Mouse (Mus musculus): ENCODE results near the gene Ly6c2. TPM values are rescaled to one million over a fixed set of nuclear protein-coding genes. Genes with fewer than 3 reads are reported as not detected.
"Not testable (repeated sequence)": the region's sequence is repeated elsewhere in the genome, so short reads cannot be mapped to it uniquely, and the experiment has no call there.

The Ly6c2 gene
- polyA plus RNA-seq, 1 experiment: 254 TPM

DNA sequence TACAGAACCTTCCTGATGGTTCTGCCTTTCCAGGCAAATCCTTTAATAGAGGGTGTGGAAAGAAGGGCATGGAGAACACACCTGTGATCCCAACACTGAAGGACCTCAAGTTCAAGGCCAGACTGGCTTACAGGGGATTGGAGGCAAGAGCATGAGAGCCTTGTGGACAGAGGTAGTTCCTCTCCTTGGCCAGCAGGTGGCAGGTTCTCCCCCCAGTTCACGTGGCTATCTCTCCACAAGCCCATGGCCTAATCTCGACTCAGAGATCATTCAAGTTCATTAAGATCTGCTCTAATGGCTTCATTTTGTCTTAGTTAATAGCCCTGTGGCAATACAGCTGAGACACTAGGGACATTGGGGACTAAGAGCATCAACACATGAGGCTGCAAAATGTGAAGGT lies 8.3 kb upstream of the Ly6c2 start:
- H3K4me3 ChIP-seq (ENCODE audit: extremely low read depth, insufficient read depth, insufficient read length): no peak overlapping the region
- no peaks in the 10 kb centered on the region for H3K36me3 ChIP-seq (ENCODE audit: control insufficient read depth, insufficient read depth, low read length)
- WGBS: 5% methylated on average over 2 of the region's 2 CpGs
- H3K27ac ChIP-seq (ENCODE audit: insufficient read depth, low read length): no peak overlapping the region
- DNase-seq (ENCODE audit: low read depth in 1 of 2, low spot score in 2 of 2): peak in 1 of 2 experiments; percentile 51
- H3K4me1 ChIP-seq (ENCODE audit: control insufficient read depth, insufficient read depth, insufficient read length): peaks cover 15% of the 10 kb centered on the region; the same call in 1 of the 2 replicates
- H3K27me3 ChIP-seq (ENCODE audit: control insufficient read depth, insufficient read depth, low read length): no peaks in the 10 kb centered on the region
- TF ChIP-seq CTCF (IDR thresholded peaks at IDR 0.05; ENCODE audit: extremely low read depth, insufficient read depth, insufficient read length, insufficient replicate concordance) (peak; percentile 73; the same call in 1 of the 2 replicates), POLR2A (IDR thresholded peaks at IDR 0.05; ENCODE audit: low read depth, low read length) (no peak)

DNA sequence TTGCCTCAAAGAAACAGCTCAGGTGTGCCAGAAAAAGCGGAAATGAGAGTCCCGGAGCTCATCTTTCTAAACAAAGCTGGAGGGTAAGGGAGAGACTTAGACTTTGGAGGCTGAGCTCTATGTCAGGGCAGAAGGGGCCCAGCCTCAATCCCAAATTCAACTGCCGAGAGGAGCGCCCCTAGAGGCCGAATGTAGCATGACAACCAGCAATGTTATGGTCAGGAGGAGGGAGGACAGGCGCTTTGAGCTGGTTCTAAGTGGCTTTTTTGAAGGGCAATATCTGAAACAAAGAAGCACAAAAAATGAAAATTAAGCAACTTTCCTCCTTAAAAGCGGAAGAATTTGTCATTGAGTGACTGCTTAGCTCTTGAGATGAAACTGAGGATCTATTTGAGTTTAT lies 7.0 kb upstream of the Ly6c2 start:
- peak; percentile 56; the same call in 1 of the 2 replicates for TF ChIP-seq CTCF (IDR thresholded peaks at IDR 0.05; ENCODE audit: extremely low read depth, insufficient read depth, insufficient read length, insufficient replicate concordance)
- 40% methylated on average over 6 of the region's 7 CpGs for WGBS
- peak in 1 of 2 experiments; percentile 61 for DNase-seq (ENCODE audit: low read depth in 1 of 2, low spot score in 2 of 2)

DNA sequence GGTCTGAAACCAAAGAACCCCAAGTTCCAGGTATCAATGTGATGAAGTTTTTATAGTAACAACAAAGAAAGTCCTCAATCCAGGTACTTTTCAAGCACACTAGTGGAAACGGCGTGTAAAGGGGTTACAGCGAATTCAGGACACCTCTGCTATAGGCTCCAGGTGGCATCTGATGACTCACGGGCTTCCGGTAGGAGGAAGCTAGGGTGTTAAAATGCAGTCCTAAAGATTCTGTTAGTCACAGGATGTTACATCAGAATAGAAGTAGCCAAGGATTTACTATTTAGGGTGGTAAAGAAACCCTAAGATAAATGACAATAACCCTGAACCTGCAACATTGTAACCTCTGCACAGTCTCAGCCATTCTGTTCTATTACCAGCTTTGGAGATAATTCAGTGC lies 5.7 kb upstream of the Ly6c2 start:
- peaks cover 25% of the 10 kb centered on the region; the same call in 1 of the 2 replicates for H3K4me1 ChIP-seq (ENCODE audit: control insufficient read depth, insufficient read depth, insufficient read length)

More for the DNA sequence above, 7.0 kb upstream of the Ly6c2 start:
- H3K27me3 ChIP-seq (ENCODE audit: control insufficient read depth, insufficient read depth, low read length); H3K4me3 ChIP-seq (ENCODE audit: extremely low read depth, insufficient read depth, insufficient read length); H3K36me3 ChIP-seq (ENCODE audit: control insufficient read depth, insufficient read depth, low read length); H3K27ac ChIP-seq (ENCODE audit: insufficient read depth, low read length): not testable (repeated sequence)
- peaks cover 25% of the 10 kb centered on the region; the same call in 1 of the 2 replicates for H3K4me1 ChIP-seq (ENCODE audit: control insufficient read depth, insufficient read depth, insufficient read length)

DNA sequence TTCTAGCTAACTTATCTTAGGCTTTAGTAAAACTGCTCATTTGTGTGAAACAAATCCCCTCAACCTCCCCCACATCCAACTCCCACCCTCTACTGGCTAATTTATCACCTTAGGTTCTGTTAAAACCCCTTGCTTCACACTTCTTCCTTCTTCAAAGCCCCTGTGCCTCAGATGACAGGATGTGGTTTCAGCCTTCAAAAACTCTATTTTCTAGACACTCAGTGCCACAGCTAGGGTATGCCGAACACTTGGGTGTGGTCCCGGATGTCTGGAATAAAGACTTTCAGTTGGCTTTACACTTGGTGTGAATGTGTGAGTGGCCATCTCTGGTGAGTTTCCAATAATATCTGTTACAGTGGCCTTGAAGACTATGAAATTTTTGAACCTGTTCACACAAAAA lies 4.8 kb upstream of the Ly6c2 start:
- H3K4me3 ChIP-seq (ENCODE audit: extremely low read depth, insufficient read depth, insufficient read length): no peak overlapping the region
- peak; percentile 57 to 75 for DNase-seq (ENCODE audit: low read depth in 1 of 2, low spot score in 2 of 2)
- no peak for TF ChIP-seq POLR2A (IDR thresholded peaks at IDR 0.05; ENCODE audit: low read depth, low read length)
- TF ChIP-seq CTCF (IDR thresholded peaks at IDR 0.05; ENCODE audit: extremely low read depth, insufficient read depth, insufficient read length, insufficient replicate concordance): no peak
- no peaks in the 10 kb centered on the region for H3K36me3 ChIP-seq (ENCODE audit: control insufficient read depth, insufficient read depth, low read length)
- WGBS: 7% methylated on average over 2 of the region's 2 CpGs
- H3K4me1 ChIP-seq (ENCODE audit: control insufficient read depth, insufficient read depth, insufficient read length): peaks cover 30% of the 10 kb centered on the region; the same call in 1 of the 2 replicates
- no peaks in the 10 kb centered on the region for H3K27me3 ChIP-seq (ENCODE audit: control insufficient read depth, insufficient read depth, low read length)
- peak overlapping the region; percentile 87; the same call in 1 of the 2 replicates for H3K27ac ChIP-seq (ENCODE audit: insufficient read depth, low read length)

More for the DNA sequence above, 5.7 kb upstream of the Ly6c2 start:
- peak overlapping the region; percentile 87 for H3K27ac ChIP-seq (ENCODE audit: insufficient read depth, low read length)
- not testable (repeated sequence) for H3K4me3 ChIP-seq (ENCODE audit: extremely low read depth, insufficient read depth, insufficient read length); DNase-seq (ENCODE audit: low read depth in 1 of 2, low spot score in 2 of 2); H3K27me3 ChIP-seq (ENCODE audit: control insufficient read depth, insufficient read depth, low read length); H3K36me3 ChIP-seq (ENCODE audit: control insufficient read depth, insufficient read depth, low read length)
- whole genome bisulfite sequencing: 65% methylated on average over 5 of the region's 5 CpGs

DNA sequence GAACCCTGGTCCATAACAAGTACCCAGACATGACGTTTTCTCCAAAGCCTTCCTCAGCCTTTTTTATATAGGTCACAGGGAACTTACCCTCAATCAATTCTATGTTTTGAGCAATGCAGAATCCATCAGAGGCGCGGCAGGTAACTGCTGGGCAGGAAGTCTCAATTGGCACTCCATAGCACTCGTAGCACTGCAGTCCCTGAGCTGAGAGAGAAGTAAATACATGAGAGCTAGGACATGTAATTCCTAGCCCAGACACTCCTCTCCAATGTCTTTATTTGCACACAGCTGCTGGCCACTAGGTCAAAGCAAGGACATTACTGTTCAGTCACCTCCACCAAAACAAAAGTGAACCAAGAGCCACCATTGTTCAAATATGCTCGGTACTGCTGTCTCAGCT lies 1.3 kb downstream of the Ly6c2 start:
- not testable (repeated sequence) for DNase-seq (ENCODE audit: low read depth in 1 of 2, low spot score in 2 of 2); H3K4me3 ChIP-seq (ENCODE audit: extremely low read depth, insufficient read depth, insufficient read length); H3K27ac ChIP-seq (ENCODE audit: insufficient read depth, low read length); H3K27me3 ChIP-seq (ENCODE audit: control insufficient read depth, insufficient read depth, low read length); H3K36me3 ChIP-seq (ENCODE audit: control insufficient read depth, insufficient read depth, low read length)
- 77% methylated on average over 2 of the region's 5 CpGs for WGBS
- peaks cover 21% of the 10 kb centered on the region; the same call in 1 of the 2 replicates for H3K4me1 ChIP-seq (ENCODE audit: control insufficient read depth, insufficient read depth, insufficient read length)

DNA sequence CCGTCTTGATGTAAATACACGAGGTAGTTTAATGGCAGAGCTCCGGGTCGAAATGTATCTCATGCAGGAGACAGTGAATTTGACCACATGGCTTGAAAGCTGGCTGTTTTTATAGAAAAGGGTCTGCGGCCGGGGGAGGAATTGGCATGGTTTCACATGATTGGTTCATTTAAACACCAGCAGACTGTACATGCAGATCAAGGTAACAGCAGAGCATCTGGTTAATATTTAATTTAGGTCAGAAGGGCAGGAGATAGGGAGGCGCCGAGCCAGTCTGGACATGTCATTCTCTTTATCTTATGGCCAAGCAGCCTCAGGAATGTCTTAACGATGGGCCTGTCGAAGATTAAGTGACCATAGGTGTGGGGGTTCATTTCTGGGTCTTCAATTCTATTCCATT lies 12.5 kb downstream of the Ly6c2 start:
- no peaks in the 10 kb centered on the region for H3K27me3 ChIP-seq (ENCODE audit: control insufficient read depth, insufficient read depth, low read length)

DNA sequence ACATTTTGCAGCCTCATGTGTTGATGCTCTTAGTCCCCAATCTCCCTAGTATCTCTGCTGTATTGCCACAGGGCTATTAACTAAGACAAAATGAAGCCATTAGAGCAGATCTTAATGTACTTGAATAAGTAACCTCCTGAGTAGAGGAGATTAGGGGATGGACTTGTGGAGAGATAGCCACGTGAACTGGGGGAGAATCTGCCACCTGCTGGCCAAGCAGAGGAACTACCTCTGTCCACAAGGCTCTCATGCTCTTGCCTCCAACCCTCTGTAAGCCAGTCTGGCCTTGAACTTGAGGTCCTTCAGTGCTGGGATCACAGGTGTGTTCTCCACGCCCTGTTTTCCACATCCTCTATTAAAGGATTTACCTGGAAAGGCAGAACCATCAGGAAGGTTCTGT lies 23.7 kb downstream of the Ly6c2 start:
- H3K4me3 ChIP-seq (ENCODE audit: extremely low read depth, insufficient read depth, insufficient read length); DNase-seq (ENCODE audit: low read depth in 1 of 2, low spot score in 2 of 2); H3K27ac ChIP-seq (ENCODE audit: insufficient read depth, low read length); H3K4me1 ChIP-seq (ENCODE audit: control insufficient read depth, insufficient read depth, insufficient read length); H3K27me3 ChIP-seq (ENCODE audit: control insufficient read depth, insufficient read depth, low read length); H3K36me3 ChIP-seq (ENCODE audit: control insufficient read depth, insufficient read depth, low read length): not testable (repeated sequence)
- WGBS: 4% methylated on average over 2 of the region's 2 CpGs

More for the DNA sequence above, 12.5 kb downstream of the Ly6c2 start:
- DNase-seq (ENCODE audit: low read depth in 1 of 2, low spot score in 2 of 2): no peak
- WGBS: 90% methylated on average over 10 of the region's 10 CpGs
- Histone ChIP-seq H3K4me3 (ENCODE audit: extremely low read depth, insufficient read depth, insufficient read length) (no peak overlapping the region), H3K27ac (ENCODE audit: insufficient read depth, low read length) (no peak overlapping the region), H3K4me1 (ENCODE audit: control insufficient read depth, insufficient read depth, insufficient read length) (no peaks in the 10 kb centered on the region), H3K36me3 (ENCODE audit: control insufficient read depth, insufficient read depth, low read length) (no peaks in the 10 kb centered on the region)
- TF ChIP-seq POLR2A (IDR thresholded peaks at IDR 0.05; ENCODE audit: low read depth, low read length): no peak
- no peak for TF ChIP-seq CTCF (IDR thresholded peaks at IDR 0.05; ENCODE audit: extremely low read depth, insufficient read depth, insufficient read length, insufficient replicate concordance)

All from spleen, adult 2 months (tissue).